Mouse (Mus musculus): ENCODE results near the gene Ptprd. TPM values are rescaled to one million over a fixed set of nuclear protein-coding genes. Genes with fewer than 3 reads are reported as not detected.

Gene Ptprd
- polyA plus RNA-seq, 1 experiment from 2014 or later: 4.0 TPM

DNA sequence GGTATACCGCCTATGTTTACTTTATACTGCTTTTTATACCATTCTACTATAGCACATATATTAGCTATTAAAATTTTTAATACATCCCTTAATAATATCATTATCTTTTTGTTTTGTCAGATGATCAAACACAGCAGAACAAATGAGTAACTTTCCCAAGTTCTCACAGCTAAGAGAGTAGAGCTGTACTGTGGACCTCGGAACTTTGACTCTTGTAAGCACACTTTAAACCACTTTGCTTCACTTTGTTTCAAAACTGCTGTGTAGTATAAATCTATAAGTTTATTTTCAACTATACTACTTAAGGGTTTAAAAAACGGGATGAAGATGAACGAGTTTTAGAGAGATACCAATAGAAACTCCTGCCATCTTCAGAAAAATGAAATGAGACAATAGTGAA is 1789.6 kb downstream of the Ptprd start:
- H3K27me3 ChIP-seq (replicated peaks): no peaks in the 10 kb centered on the region
- no peaks in the 10 kb centered on the region for H3K36me3 ChIP-seq
- no peak overlapping the region for H3K4me2 ChIP-seq
- WGBS (ENCODE audit: insufficient replicate concordance): 55% methylated on average over 4 of the region's 4 CpGs
- H3K4me3 ChIP-seq: no peak overlapping the region
- no peak overlapping the region for H3K9ac ChIP-seq
- H3K4me1 ChIP-seq: no peaks in the 10 kb centered on the region
- H3K27ac ChIP-seq: no peak overlapping the region
- no peak for ATAC-seq
- H3K9me3 ChIP-seq (replicated peaks): no peaks in the 10 kb centered on the region

DNA sequence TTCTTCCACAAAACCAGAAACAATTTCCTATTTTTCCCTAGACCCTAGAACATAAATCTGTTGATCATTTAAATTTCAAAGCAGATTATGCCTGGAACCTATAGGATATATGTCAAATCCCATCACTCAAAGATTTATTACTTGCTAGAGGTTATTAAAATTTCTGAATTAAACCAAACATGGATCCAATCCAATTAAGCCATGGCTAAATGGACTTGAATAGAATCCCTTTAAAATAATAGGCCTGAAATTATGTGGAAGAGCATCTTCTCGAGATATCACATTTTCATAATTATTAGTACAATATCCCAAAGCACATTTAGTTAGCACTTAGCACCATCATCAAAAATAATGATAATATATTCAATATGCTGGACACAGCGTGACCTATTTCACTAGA is 1792.1 kb downstream of the Ptprd start:
- 63% methylated on average over 2 of the region's 2 CpGs for WGBS (ENCODE audit: insufficient replicate concordance)
- Histone ChIP-seq H3K27me3 (replicated peaks) (no peaks in the 10 kb centered on the region), H3K4me1 (no peaks in the 10 kb centered on the region), H3K4me2 (no peak overlapping the region), H3K4me3 (no peak overlapping the region), H3K9ac (no peak overlapping the region), H3K36me3 (no peaks in the 10 kb centered on the region), H3K9me3 (replicated peaks) (no peaks in the 10 kb centered on the region), H3K27ac (no peak overlapping the region)
- ATAC-seq: no peak

DNA sequence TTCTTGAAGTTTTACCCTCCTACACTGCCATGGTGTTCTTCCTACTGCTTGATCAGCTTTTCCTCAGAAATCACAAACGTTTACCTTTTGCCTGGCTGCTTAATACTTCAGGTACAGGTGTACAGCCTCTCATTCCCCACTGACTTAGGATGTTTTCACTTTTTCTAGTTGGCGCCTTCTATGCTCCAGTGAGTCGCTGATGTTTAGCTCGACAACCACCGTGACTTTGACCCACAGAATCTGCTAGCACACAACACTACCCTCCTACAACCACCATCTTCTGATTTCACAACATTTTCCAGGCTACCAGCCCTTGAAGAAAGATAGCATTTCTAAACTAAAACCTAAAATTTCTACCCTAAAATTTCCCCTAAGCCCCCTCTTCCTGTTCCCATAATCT is 1794.1 kb downstream of the Ptprd start:
- no peak overlapping the region for H3K4me2 ChIP-seq
- H3K9me3 ChIP-seq (replicated peaks): no peaks in the 10 kb centered on the region
- ATAC-seq: no peak
- WGBS (ENCODE audit: insufficient replicate concordance): 81% methylated on average over 5 of the region's 5 CpGs
- no peak overlapping the region for H3K4me3 ChIP-seq
- H3K27me3 ChIP-seq (replicated peaks): no peaks in the 10 kb centered on the region
- no peak overlapping the region for H3K9ac ChIP-seq
- no peak overlapping the region for H3K27ac ChIP-seq
- no peaks in the 10 kb centered on the region for H3K4me1 ChIP-seq
- no peaks in the 10 kb centered on the region for H3K36me3 ChIP-seq

DNA sequence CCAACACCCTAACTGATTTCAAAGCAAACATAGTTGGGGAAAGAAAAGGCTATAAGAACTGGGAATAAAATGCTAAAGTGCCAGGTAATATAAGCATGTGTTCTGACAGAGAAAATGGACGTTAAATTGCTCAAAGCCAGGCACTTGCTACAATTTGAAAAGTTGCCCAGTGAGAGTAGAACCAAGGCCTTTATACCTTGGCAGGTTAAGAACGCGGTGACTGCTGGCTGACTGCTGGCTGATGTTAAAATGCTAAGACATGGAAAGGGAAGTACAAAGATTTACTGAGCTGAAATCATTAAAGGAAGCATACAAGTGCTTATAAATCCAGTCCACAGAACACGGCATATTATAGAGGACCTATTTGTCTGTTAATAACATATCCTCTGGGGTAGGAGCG is 1796.1 kb downstream of the Ptprd start:
- no peak overlapping the region for H3K4me2 ChIP-seq
- H3K4me1 ChIP-seq: no peaks in the 10 kb centered on the region
- no peak overlapping the region for H3K27ac ChIP-seq
- 78% methylated on average over 5 of the region's 5 CpGs for WGBS (ENCODE audit: insufficient replicate concordance)
- no peaks in the 10 kb centered on the region for H3K9me3 ChIP-seq (replicated peaks)
- H3K4me3 ChIP-seq: no peak overlapping the region
- no peaks in the 10 kb centered on the region for H3K27me3 ChIP-seq (replicated peaks)
- ATAC-seq: no peak
- no peaks in the 10 kb centered on the region for H3K36me3 ChIP-seq
- no peak overlapping the region for H3K9ac ChIP-seq

DNA sequence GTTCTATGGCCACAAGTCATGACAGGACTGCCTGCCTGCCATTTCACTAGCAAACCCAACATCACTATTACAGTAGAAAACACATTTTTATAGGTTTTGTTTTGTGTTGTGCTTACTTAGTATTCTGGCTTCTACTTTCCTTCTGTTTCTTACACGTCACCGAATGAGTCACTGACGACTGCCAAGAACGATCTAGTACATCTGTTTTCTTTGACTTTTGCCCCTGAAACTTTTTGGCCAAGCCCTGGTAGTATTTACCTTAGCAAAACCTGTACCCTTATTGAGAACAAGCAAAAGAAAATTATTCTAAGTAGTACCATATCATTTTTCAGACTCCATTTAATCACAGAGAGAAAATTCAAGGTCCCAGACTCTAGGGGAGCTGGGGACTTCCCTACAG is 1797.2 kb downstream of the Ptprd start:
- H3K4me1 ChIP-seq: no peaks in the 10 kb centered on the region
- no peaks in the 10 kb centered on the region for H3K9me3 ChIP-seq (replicated peaks)
- H3K27me3 ChIP-seq (replicated peaks): no peaks in the 10 kb centered on the region
- no peak overlapping the region for H3K4me3 ChIP-seq
- no peak for ATAC-seq
- H3K27ac ChIP-seq: no peak overlapping the region
- WGBS (ENCODE audit: insufficient replicate concordance): 74% methylated on average over 4 of the region's 4 CpGs
- no peak overlapping the region for H3K9ac ChIP-seq
- H3K4me2 ChIP-seq: no peak overlapping the region
- no peaks in the 10 kb centered on the region for H3K36me3 ChIP-seq

DNA sequence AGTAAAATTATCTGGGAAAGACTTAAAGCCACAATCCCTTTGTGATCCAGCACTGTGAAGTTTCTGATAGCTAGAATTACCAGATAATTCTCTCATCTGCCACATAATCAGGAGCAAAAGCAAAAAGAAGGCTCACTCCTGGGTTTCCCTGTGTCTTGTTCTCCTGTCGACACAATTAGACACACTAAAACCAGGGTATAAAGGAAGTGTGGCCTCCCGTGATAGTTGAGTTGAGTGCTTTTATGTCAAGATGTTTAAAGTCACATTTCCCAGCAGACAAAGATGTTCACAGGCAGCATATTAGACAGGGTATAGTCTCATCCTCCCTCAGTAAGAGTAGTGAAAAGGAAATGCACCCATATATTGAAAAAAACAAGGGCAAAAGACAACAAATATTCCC is 1801.7 kb downstream of the Ptprd start:
- Histone ChIP-seq H3K4me1 (no peaks in the 10 kb centered on the region), H3K4me2 (no peak overlapping the region), H3K27ac (no peak overlapping the region), H3K9ac (no peak overlapping the region), H3K36me3 (no peaks in the 10 kb centered on the region), H3K27me3 (replicated peaks) (no peaks in the 10 kb centered on the region), H3K4me3 (no peak overlapping the region), H3K9me3 (replicated peaks) (no peaks in the 10 kb centered on the region)
- WGBS (ENCODE audit: insufficient replicate concordance): 38% methylated on average over 2 of the region's 2 CpGs
- no peak for ATAC-seq

DNA sequence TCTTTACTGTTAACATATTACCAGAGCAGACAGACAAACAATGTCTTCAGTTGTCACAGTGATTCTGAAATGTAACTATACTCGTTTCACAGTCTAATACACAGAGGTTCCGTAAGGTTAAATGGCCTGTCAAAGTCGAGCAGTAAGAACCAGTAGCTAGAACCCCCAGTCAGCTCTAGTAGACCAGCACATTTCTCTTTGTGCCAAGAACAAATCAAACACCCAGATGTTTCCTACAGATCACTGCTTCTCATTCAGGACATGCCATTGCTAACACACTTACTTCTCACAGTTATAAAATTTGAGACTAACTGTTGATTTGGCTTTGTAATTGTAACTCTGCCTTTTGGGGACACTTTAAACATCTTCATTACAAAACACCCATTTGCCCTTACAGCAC is 1802.6 kb downstream of the Ptprd start:
- WGBS (ENCODE audit: insufficient replicate concordance): 57% methylated on average over 3 of the region's 3 CpGs
- Histone ChIP-seq H3K9ac (no peak overlapping the region), H3K36me3 (no peaks in the 10 kb centered on the region), H3K9me3 (replicated peaks) (no peaks in the 10 kb centered on the region), H3K4me2 (no peak overlapping the region), H3K27me3 (replicated peaks) (no peaks in the 10 kb centered on the region), H3K4me3 (no peak overlapping the region), H3K4me1 (no peaks in the 10 kb centered on the region), H3K27ac (no peak overlapping the region)
- no peak for ATAC-seq

DNA sequence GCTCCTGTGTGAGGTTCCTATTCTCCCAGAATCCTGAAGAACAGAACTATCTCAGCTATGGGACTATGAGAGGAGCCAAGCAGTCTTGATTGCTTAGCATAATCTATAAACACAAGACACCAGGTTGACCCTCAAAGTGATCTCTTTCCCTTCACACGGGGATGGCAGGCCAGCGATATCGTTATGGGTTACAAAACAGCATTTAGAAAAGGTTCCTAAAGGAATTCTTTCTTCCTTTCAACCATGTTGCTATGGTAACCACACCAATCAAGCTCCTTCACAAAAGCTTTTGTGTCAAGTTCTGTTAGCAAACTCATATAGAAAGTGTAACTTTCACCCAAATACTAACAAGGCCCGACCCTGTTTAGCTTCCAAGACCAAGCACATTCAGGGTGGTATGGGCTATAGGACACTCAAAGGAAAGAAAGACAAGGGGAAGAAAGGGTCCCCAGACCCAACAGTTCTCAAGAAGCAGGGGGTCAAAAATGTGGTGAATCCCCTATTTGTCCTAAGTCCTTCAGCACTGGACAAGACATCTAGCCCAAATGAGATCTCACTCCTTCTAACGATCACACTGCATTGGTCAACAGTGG is 1805.8 kb downstream of the Ptprd start:
- no peak for ATAC-seq
- Histone ChIP-seq H3K4me2 (no peak overlapping the region), H3K36me3 (no peaks in the 10 kb centered on the region), H3K9ac (no peak overlapping the region), H3K9me3 (replicated peaks) (no peaks in the 10 kb centered on the region), H3K4me3 (no peak overlapping the region), H3K27me3 (replicated peaks) (no peaks in the 10 kb centered on the region), H3K4me1 (no peaks in the 10 kb centered on the region), H3K27ac (no peak overlapping the region)
- WGBS (ENCODE audit: insufficient replicate concordance): 79% methylated on average over 5 of the region's 5 CpGs

DNA sequence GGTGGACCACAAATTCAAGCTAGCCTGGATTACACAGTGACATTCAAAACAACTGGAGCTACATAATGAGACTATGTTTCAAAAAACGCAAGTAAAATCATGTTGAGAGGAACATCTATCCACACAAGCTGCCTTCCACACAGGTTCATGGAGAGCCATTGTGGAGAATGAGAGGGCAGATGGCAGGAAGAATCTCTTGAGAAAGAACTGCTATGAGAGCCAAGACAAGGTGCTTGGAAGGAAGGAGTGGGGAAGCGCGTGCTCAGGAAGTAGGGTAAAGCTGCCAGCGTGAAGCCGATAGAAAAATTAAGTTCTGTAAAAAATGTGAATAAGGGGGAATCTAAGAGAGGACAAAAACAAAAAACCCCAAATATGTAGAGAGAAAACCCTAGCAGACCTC is 1808.5 kb downstream of the Ptprd start:
- Histone ChIP-seq H3K4me2 (no peak overlapping the region), H3K9ac (no peak overlapping the region)
- ATAC-seq: no peak

DNA sequence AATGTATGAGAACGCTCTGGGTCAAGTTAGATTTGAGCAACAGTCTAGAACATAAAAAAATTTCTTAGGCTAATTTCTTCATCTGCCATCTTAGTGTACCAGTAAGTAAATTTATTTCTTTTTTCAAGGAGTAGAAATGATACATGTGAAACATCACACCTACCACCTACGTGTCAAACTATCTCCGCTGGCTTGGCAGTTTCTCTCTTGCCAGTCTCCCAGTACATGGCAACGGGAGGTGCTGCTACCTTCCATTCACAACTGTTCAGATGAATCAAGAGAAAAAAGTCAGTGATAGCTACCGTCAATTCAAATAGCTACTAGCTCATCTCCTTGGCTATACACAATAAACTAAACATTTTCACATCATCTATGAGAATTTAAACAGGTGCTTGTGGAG is 1823.9 kb downstream of the Ptprd start:
- WGBS (ENCODE audit: insufficient replicate concordance): 72% methylated on average over 5 of the region's 5 CpGs
- no peak for ATAC-seq
- Histone ChIP-seq H3K9me3 (replicated peaks) (no peaks in the 10 kb centered on the region), H3K4me1 (no peaks in the 10 kb centered on the region), H3K4me2 (no peak overlapping the region), H3K4me3 (no peak overlapping the region), H3K9ac (no peak overlapping the region), H3K36me3 (no peaks in the 10 kb centered on the region), H3K27ac (no peak overlapping the region), H3K27me3 (replicated peaks) (no peaks in the 10 kb centered on the region)

More for the DNA sequence above, 1808.5 kb downstream of the Ptprd start:
- 89% methylated on average over 5 of the region's 5 CpGs for WGBS (ENCODE audit: insufficient replicate concordance)
- no peaks in the 10 kb centered on the region for H3K9me3 ChIP-seq (replicated peaks)
- no peaks in the 10 kb centered on the region for H3K27me3 ChIP-seq (replicated peaks)
- H3K27ac ChIP-seq: no peak overlapping the region
- H3K4me3 ChIP-seq: no peak overlapping the region
- no peaks in the 10 kb centered on the region for H3K36me3 ChIP-seq
- no peaks in the 10 kb centered on the region for H3K4me1 ChIP-seq

DNA sequence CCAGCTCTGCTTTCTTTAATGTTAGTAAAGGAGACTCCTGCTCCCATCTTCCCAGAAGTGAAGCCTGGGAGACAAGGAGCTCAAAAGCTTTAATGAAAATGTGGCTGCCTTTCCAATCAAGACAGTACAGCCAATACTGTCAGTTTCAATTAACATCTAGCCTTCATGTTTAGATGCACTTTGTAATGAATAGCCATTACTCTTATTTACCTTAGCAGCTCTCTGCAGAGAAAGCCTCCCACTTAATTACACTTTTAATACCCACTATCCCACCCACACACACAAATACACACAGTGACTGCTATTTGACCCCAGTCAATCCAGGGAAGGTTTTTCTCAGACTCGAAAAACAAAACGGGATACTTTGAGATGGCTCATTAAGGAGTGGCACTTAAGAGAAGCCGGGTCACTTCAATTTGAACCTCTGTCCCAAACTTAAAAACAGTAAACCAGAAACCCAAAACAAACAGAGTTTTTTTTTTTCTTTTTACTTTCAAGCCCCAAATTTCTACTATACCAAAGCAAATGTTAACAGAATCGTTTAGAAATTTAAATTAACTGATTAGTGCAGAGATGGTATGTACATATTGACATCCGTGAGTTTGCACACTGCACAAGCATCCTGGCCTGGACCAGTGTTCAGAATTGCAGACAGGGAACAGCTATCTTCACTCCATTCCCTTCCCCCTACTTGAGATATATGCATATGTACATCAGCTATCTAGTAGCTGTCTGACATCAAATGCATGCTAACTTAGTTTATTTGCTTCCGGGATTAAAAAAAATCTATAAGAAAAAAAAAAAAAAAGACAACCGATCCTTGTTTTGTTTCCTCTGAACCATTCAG is 1824.6 kb downstream of the Ptprd start:
- no peaks in the 10 kb centered on the region for H3K9me3 ChIP-seq (replicated peaks)
- H3K4me3 ChIP-seq: no peak overlapping the region
- H3K36me3 ChIP-seq: no peaks in the 10 kb centered on the region
- no peak overlapping the region for H3K9ac ChIP-seq
- 60% methylated on average over 7 of the region's 7 CpGs for WGBS (ENCODE audit: insufficient replicate concordance)
- no peaks in the 10 kb centered on the region for H3K4me1 ChIP-seq
- no peaks in the 10 kb centered on the region for H3K27me3 ChIP-seq (replicated peaks)
- no peak overlapping the region for H3K27ac ChIP-seq
- no peak for ATAC-seq
- no peak overlapping the region for H3K4me2 ChIP-seq

DNA sequence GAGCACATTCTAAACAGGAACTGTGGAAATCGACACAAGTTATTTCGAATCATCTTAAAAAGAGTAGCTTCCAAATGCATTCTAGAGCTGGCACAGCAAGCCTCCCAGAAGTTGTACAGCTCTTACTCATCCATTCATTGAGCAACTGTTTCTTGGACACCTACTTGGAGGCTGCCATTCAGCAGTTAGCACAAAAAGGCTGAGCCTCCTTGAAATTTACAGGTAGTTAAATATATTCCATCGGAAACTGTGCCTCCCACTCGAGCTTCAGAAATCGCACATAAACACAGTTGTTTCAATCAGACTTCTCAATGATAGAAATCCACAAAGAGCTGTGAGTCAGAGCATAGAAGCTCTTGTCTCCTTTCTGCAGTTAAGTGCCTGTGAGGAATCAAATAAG is 1825.9 kb downstream of the Ptprd start:
- Histone ChIP-seq H3K9me3 (replicated peaks) (no peaks in the 10 kb centered on the region), H3K4me2 (no peak overlapping the region)

More for the DNA sequence above, 1825.9 kb downstream of the Ptprd start:
- Histone ChIP-seq H3K4me1 (no peaks in the 10 kb centered on the region), H3K9ac (no peak overlapping the region), H3K4me3 (no peak overlapping the region), H3K36me3 (no peaks in the 10 kb centered on the region), H3K27ac (no peak overlapping the region), H3K27me3 (replicated peaks) (no peaks in the 10 kb centered on the region)
- 83% methylated on average over 5 of the region's 5 CpGs for WGBS (ENCODE audit: insufficient replicate concordance)
- ATAC-seq: no peak
